Mouse (Mus musculus): ENCODE data around the gene Gimap8. TPM values are rescaled to one million over a fixed set of nuclear protein-coding genes. Genes with fewer than 3 reads are reported as not detected.
A peak's percentile ranks its signal among the peaks of the same experiment; 100 is the strongest.

Gimap8 gene
- total RNA-seq, 2 experiments from 2014 or later: 5.0 to 7.3 TPM

DNA sequence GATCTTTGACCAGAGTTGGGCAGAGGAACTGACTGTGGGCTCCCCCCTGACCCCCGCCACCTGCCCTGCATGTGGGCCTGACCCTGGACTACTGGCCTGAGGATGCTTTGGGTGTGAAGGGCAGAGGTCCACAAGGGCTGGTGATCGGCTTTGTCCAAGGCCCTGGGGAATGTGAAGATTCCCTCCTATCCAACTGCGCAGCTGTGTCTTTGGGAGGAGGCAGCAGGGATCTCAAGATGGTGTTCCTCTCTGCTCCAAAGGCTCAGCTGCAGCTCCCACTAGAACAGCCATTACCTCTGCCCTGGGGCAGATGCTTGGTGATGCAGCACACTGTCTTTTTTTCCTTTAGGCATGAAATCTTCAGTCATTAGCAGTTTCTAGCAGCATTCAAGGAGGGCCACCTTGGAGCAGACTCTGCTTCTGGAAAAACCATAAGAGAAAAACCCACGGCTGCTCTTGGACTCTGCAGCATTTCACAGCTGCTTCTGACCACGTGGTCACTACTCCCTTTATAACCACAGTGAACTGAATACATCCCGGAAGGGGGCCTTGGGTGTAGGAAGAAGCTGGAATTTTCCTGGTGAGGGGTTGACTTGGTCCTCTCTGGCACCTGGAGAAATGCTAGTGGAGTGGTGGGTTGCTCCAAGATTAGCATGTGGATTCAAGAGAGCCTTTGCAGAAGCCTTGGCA, 9.1 kb upstream of the Gimap8 start:
- no peak for DNase-seq (ENCODE audit: low spot score in 2 of 2)

GRCm38 (mm10) chr6:48638553-48638952, 8.5 kb upstream of the Gimap8 start:
- DNase-seq (ENCODE audit: low spot score in 2 of 2): no peak

- DNase-seq (ENCODE audit: low spot score in 2 of 2): no peak
These were observed 5.6 kb upstream of the Gimap8 start for GRCm38 (mm10) chr6:48641391-48641790.

GRCm38 (mm10) chr6:48642764-48643292, 4.2 kb upstream of the Gimap8 start:
- no peak for DNase-seq (ENCODE audit: low spot score in 2 of 2)

GRCm38 (mm10) chr6:48645660-48646308, 1.2 kb upstream of the Gimap8 start:
- peak in 1 of 2 experiments; percentile 64 for DNase-seq (ENCODE audit: low spot score in 2 of 2)

- DNase-seq (ENCODE audit: low spot score in 2 of 2): no peak
These were observed 734 bp upstream of the Gimap8 start for GRCm38 (mm10) chr6:48646309-48646690.

DNA sequence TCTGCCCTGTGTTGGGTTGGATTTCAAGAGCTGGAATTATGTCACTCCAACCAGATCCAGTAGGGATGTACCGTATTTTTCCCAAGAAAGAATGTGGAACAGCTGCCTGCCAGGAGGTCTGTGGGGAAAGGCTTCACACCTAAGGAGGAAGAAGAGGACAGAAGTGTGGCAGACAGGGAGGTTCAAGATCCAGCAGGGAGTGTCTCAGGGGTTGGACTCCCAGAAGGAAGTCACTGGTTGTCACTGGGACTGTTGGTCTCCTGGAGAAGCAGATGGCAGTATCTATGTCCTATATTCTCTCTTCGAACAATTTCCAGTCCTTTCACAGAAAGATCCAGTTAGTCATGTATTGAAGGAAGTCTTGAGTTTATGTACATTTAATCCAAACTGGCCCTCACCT, 577 bp downstream of the Gimap8 start:
- no peak for DNase-seq (ENCODE audit: low spot score in 2 of 2)

- DNase-seq (ENCODE audit: low spot score in 2 of 2): no peak
These were observed 1.7 kb downstream of the Gimap8 start for GRCm38 (mm10) chr6:48648779-48649178.

DNA sequence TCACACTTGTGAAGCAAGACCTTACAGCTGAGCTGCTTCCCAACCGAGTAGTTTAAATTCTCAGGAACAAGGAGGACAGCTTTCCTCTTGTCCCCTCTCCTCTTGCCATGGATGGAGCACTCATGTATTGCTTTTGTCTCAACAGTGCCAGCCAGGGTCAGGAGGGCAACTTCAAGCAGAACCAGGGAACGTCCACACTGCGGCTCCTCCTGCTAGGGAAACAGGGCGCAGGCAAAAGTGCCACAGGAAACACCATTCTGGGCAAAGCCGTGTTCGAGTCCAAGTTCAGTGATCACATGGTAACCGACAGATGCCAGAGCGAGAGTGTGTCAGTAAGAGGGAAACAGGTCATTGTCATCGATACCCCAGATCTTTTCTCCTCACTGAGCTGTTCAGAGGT, 3.0 kb downstream of the Gimap8 start:
- DNase-seq (ENCODE audit: low spot score in 2 of 2): no peak

DNA sequence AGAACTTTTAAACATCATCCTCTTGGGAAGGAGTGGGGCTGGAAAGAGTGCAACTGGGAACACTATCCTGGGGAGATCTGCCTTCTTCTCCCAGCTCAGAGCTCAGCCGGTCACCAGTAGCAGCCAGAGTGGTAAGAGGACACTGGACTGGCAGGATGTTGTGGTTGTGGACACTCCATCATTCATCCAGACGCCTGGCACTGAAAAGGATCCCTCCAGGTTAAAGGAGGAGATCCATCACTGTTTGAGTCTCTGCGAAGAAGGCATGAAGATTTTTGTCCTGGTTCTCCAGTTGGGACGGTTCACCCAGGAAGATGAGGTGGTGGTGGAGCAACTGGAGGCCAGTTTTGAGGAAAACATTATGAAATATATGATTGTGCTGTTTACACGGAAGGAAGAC, 11.7 kb downstream of the Gimap8 start:
- no peak for DNase-seq (ENCODE audit: low spot score in 2 of 2)

- no peak for DNase-seq (ENCODE audit: low spot score in 2 of 2)
These were observed 17.7 kb downstream of the Gimap8 start for GRCm38 (mm10) chr6:48664750-48665149.

DNA sequence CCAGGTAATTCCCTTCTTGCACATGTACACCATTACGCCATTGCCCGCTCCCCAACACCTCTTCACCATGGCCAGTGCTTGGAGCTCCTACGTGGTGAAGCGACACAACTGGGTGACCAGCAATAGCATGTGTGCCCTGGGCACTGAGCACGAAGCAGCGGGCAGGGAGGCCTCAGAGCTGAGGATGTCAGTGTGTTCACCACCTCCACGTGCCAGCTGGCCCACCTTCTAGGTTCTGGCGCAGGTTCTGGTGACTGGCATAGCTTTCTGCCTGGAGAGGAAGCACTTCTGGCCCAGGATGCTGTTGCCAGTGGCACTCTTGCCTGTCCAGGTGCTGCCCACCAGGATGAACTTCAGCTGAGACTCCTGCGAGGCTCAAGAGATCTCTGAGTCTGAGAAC, 18.4 kb downstream of the Gimap8 start:
- DNase-seq (ENCODE audit: low spot score in 2 of 2): no peak

- DNase-seq (ENCODE audit: low spot score in 2 of 2): no peak
These were observed 19.1 kb downstream of the Gimap8 start for GRCm38 (mm10) chr6:48666159-48666586.

DNA sequence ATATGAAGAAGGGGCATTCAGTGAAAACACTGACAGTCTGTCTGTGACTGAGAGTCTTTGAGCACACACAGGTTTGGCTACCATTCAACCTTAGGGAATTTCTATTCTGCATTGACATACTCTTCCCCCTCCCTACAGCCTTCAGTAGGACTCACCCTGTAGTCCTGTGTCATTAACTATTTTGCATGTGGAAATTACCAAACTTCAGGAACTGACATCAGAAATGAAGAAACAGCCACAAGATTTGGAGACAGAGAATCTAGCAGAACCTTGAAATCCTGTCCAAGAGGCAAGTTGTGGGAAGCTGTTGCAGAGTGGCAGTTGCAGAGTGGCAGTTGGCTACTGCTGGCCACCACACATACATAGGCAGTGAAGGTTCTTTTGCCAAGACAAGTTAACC, 21.0 kb downstream of the Gimap8 start:
- DNase-seq (ENCODE audit: low spot score in 2 of 2): no peak

DNA sequence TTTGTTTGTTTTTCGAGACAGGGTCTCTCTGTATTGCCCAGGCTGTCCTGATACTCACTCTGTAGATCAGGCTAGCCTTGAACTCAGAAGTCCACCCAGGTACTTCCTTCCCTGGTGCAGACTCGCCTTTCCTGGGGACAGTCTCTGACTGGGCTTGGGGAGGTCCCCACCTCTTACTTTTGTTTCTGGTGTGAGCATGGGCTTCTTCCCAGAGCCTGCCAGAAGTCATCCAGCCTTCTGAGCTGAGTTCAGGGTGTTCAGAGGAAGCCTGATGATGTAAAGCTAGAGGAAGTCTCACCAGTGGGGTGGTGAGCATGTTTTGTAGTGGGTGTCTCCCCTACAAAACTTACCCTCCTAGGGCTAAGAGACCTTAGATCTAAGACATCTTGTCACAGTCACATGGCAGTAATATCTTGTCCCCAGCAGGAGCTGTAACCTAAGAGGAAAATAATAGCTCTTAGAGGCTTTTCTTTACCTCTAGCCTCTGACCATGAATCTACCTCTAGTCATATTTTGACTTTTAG, 22.5 kb downstream of the Gimap8 start:
- no peak for DNase-seq (ENCODE audit: low spot score in 2 of 2)

GRCm38 (mm10) chr6:48674291-48675058, 27.4 kb downstream of the Gimap8 start:
- DNase-seq (ENCODE audit: low spot score in 2 of 2): no peak

- DNase-seq (ENCODE audit: low spot score in 2 of 2): no peak
These were observed 28.4 kb downstream of the Gimap8 start for GRCm38 (mm10) chr6:48675400-48675930.

- DNase-seq (ENCODE audit: low spot score in 2 of 2): no peak
These were observed 29.2 kb downstream of the Gimap8 start, which contains the start of gene Gimap9 for GRCm38 (mm10) chr6:48675931-48676859. Gene Gimap9, plus strand, starts transcription at chr6:48676129.

- no peak for DNase-seq (ENCODE audit: low spot score in 2 of 2)
These were observed 29.9 kb downstream of the Gimap8 start for GRCm38 (mm10) chr6:48676860-48677415.
